Mouse (Mus musculus) neural tube, embryonic 14.5 days (tissue): ENCODE measurements around the gene Sema3g. TPM values are rescaled to one million over a fixed set of nuclear protein-coding genes. Genes with fewer than 3 reads are reported as not detected.

Source experiments
- ATAC-seq: fragments of 200-750 bp; cut with Nextera tagmentation; 2 replicates; pipeline ENCODE4 v1.8.0; 2017; ENCODE audit warnings: low read depth, mild to moderate bottlenecking, moderate TSS enrichment, moderate library complexity
- H3K27ac ChIP-seq: fragments of 300-500 bp; sonication (generic); 2 replicates; pipeline ENCODE4 v1.5.1; 2014; ENCODE audit warnings: low read depth, mild to moderate bottlenecking, control low read depth, low read length, moderate library complexity, mixed read lengths
- H3K27me3 ChIP-seq: fragments of 300-500 bp; sonication (generic); 2 replicates; pipeline ENCODE4 v1.6.1; 2014; ENCODE audit warnings: low read length; ENCODE audit not compliant: control insufficient read depth, insufficient read depth
- H3K36me3 ChIP-seq: fragments of 300-500 bp; sonication (generic); 2 replicates; pipeline ENCODE4 v1.6.1; 2014; ENCODE audit warnings: low read length, mixed read lengths; ENCODE audit not compliant: control insufficient read depth, insufficient read depth
- H3K4me1 ChIP-seq: fragments of 300-500 bp; sonication (generic); 2 replicates; pipeline ENCODE4 v1.6.1; 2014; ENCODE audit warnings: low read length; ENCODE audit not compliant: control insufficient read depth, insufficient read depth
- H3K4me2 ChIP-seq: fragments of 300-500 bp; sonication (generic); 2 replicates; pipeline ENCODE4 v1.6.1; 2014; ENCODE audit warnings: mild to moderate bottlenecking, low read depth, low read length, control low read depth
- H3K4me3 ChIP-seq: fragments of 300-500 bp; sonication (generic); 2 replicates; pipeline ENCODE4 v1.5.1; 2014; ENCODE audit warnings: low read depth, low read length, control low read depth, mixed read lengths
- H3K9ac ChIP-seq: fragments of 300-500 bp; sonication (generic); replicated peaks from 2 replicates; pipeline ENCODE4 v1.6.1; 2014; ENCODE audit warnings: low read depth, mild to moderate bottlenecking, control low read depth, low read length, mixed read lengths
- H3K9me3 ChIP-seq: fragments of 300-500 bp; sonication (generic); 2 replicates; pipeline ENCODE4 v1.6.1; 2016; ENCODE audit warnings: low read length; ENCODE audit not compliant: control insufficient read depth
- WGBS: fragments of 180-500 bp; shearing (Covaris S2); extraction: QIAGEN DNeasy Blood & Tissue Kit; methylation state at CpG from one replicate; pipeline ENCODE4 v1.1.7; 2014; 5-methylcytosine and 5-hydroxymethylcytosine counted together
- polyA plus RNA-seq: library from polyadenylated mRNA; unstranded; fragments of >200 nt; fragmentation: Nextera tagmentation; extraction: Ambion mirVana; gene quantifications from 2 replicates; pipeline ENCODE4 v1.2.1, GENCODE M21; 2014

The Sema3g gene
- polyA plus RNA-seq, 1 experiment from 2014 or later, result 0.13 TPM

DNA sequence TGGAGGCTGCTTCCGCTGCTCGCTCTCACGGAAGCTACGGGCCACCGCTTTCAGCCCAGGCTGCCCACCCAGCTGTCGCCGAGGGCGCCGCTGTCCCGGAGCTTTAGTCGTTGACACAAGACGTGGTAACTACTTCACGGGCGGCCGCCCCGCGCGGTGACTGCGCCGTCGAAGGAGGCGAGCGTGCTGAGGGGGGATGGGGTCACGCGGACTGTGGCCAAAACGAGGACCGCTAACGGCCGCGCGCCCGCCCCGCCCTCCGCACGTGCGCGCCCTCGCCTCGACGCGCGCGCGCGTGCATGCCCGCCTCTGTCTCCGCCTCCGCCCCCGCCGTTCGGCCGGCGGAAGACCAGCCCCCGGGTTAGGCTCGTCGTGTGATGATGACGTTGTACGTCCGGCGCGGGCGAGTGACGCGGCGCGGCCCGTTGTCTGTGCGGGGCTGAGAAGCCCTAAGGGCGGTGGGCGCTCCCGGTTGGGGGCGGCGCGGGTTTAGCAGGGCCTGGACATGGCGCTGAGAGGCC lies 33.5 kb downstream of the Sema3g start, which contains the start of the genes Phf7 and Bap1:
Gene Phf7 (minus strand): TSS at position 234 of the 521 bp plus-strand sequence.
Gene Bap1 (plus strand): TSS at position 367 of the 521 bp plus-strand sequence.
- Histone ChIP-seq H3K27me3 (no peaks in the 10 kb centered on the region), H3K9ac (peak within 1 kb of the TSS; percentile 83), H3K9me3 (no peaks in the 10 kb centered on the region), H3K27ac (peak within 1 kb of the TSS; percentile 88), H3K36me3 (peaks cover 27% of the 10 kb centered on the region), H3K4me1 (peaks cover 12% of the 10 kb centered on the region; the same call in 1 of the 2 replicates), H3K4me3 (peak within 1 kb of the TSS; percentile 64), H3K4me2 (peak within 1 kb of the TSS; percentile 72)
- peak; percentile 93 for ATAC-seq
- WGBS, result under 1% methylated on average over 47 of the region's 75 CpGs

GRCm38 (mm10) chr14:31251626-31252025 lies 34.0 kb downstream of the Sema3g start:
- Histone ChIP-seq H3K9me3 (no peaks in the 10 kb centered on the region), H3K36me3 (peaks cover 32% of the 10 kb centered on the region), H3K9ac (peak overlapping the region; percentile 83), H3K27me3 (no peaks in the 10 kb centered on the region), H3K27ac (peak overlapping the region; percentile 88), H3K4me3 (peak overlapping the region; percentile 64), H3K4me2 (peak overlapping the region; percentile 65), H3K4me1 (peaks cover 12% of the 10 kb centered on the region; the same call in 1 of the 2 replicates)
- ATAC-seq, result no peak
- WGBS, result 2% methylated on average over 18 of the region's 18 CpGs

GRCm38 (mm10) chr14:31252091-31252490 lies 34.4 kb downstream of the Sema3g start:
- peak overlapping the region; percentile 64 for H3K4me3 ChIP-seq
- 90% methylated on average over 5 of the region's 5 CpGs for WGBS
- H3K4me1 ChIP-seq, result peaks cover 12% of the 10 kb centered on the region; the same call in 1 of the 2 replicates
- ATAC-seq, result no peak
- peak overlapping the region; percentile 83 for H3K9ac ChIP-seq
- no peak overlapping the region for H3K27ac ChIP-seq
- peaks cover 36% of the 10 kb centered on the region for H3K36me3 ChIP-seq
- peak overlapping the region; percentile 65 for H3K4me2 ChIP-seq
- H3K9me3 ChIP-seq, result no peaks in the 10 kb centered on the region
- no peaks in the 10 kb centered on the region for H3K27me3 ChIP-seq

- H3K4me3 ChIP-seq, result no peak overlapping the region
- H3K9me3 ChIP-seq, result no peaks in the 10 kb centered on the region
- no peak overlapping the region for H3K4me2 ChIP-seq
- H3K9ac ChIP-seq, result no peak overlapping the region
- H3K36me3 ChIP-seq, result peaks cover 76% of the 10 kb centered on the region
- WGBS, result 97% methylated on average over 14 of the region's 14 CpGs
- H3K27me3 ChIP-seq, result no peaks in the 10 kb centered on the region
- no peak overlapping the region for H3K27ac ChIP-seq
- no peak for ATAC-seq
- H3K4me1 ChIP-seq, result no peaks in the 10 kb centered on the region
Measured at GRCm38 (mm10) chr14:31258476-31259050, 40.9 kb downstream of the Sema3g start.

- no peak for ATAC-seq
Measured at GRCm38 (mm10) chr14:31260374-31260773, 42.7 kb downstream of the Sema3g start.

GRCm38 (mm10) chr14:31260932-31261331 lies 43.3 kb downstream of the Sema3g start:
- Histone ChIP-seq H3K27ac (no peak overlapping the region), H3K4me2 (no peak overlapping the region), H3K4me1 (no peaks in the 10 kb centered on the region), H3K27me3 (no peaks in the 10 kb centered on the region), H3K9me3 (no peaks in the 10 kb centered on the region), H3K36me3 (peaks cover 54% of the 10 kb centered on the region), H3K9ac (no peak overlapping the region), H3K4me3 (no peak overlapping the region)
- ATAC-seq, result no peak
- WGBS, result 96% methylated on average over 9 of the region's 9 CpGs

More at GRCm38 (mm10) chr14:31260374-31260773, 42.7 kb downstream of the Sema3g start:
- no peak overlapping the region for H3K27ac ChIP-seq
- H3K36me3 ChIP-seq, result peaks cover 59% of the 10 kb centered on the region
- H3K4me2 ChIP-seq, result no peak overlapping the region
- H3K9ac ChIP-seq, result no peak overlapping the region
- no peaks in the 10 kb centered on the region for H3K9me3 ChIP-seq
- 93% methylated on average over 4 of the region's 4 CpGs for WGBS
- H3K4me3 ChIP-seq, result no peak overlapping the region
- no peaks in the 10 kb centered on the region for H3K4me1 ChIP-seq
- H3K27me3 ChIP-seq, result no peaks in the 10 kb centered on the region

- Histone ChIP-seq H3K4me1 (peaks cover 19% of the 10 kb centered on the region), H3K36me3 (no peaks in the 10 kb centered on the region), H3K9ac (no peak overlapping the region), H3K4me3 (no peak overlapping the region), H3K27me3 (no peaks in the 10 kb centered on the region), H3K27ac (no peak overlapping the region), H3K4me2 (no peak overlapping the region), H3K9me3 (no peaks in the 10 kb centered on the region)
- 82% methylated on average over 11 of the region's 11 CpGs for WGBS
- ATAC-seq, result no peak
Measured at GRCm38 (mm10) chr14:31267649-31268048, 50.0 kb downstream of the Sema3g start.

DNA sequence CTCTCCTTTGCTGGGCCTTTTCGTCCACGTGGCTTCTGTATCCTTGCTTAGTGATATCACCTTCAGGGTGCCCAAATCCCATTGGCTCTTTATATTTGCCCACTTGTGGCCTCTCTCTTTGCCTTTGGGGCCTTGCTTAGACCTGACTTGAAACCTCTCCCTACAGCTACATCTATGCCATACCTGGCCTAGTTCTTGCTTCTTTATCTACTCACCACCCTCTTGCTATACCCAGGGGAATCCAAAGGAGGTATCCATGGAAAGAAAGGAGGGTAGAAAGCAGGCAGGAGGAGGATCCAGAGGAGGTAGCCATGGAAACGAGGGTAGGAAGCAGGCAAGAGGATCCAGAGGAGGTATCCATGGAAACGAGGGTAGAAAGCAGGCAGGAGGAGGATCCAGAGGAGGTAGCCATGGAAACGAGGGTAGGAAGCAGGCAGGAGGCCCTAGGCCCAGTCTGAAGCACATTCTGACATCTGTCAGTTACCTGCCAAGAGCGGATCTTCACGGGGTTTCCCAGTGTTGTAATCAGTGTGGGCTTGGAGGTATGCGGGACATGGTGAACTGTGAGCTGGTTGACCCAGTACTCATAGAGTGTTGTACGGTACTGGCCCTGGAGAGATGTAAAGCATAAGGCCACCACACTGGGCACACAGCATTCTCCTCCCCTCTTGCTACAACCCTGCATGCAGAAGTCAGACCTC lies 50.8 kb downstream of the Sema3g start:
- Histone ChIP-seq H3K27ac (no peak overlapping the region; the same call in 1 of the 2 replicates), H3K4me3 (no peak overlapping the region), H3K27me3 (no peaks in the 10 kb centered on the region), H3K36me3 (no peaks in the 10 kb centered on the region), H3K4me2 (peak overlapping the region; percentile 41), H3K9ac (0 out of 2 replicates have a peak overlapping the region, but pooled peaks have one; percentile 11), H3K4me1 (peaks cover 19% of the 10 kb centered on the region), H3K9me3 (no peaks in the 10 kb centered on the region)
- ATAC-seq, result peak; percentile 77
- 38% methylated on average over 9 of the region's 9 CpGs for WGBS
